Mouse (Mus musculus) liver, embryonic 14.5 days (tissue): ENCODE measurements around the gene Sept11.

Source experiments
- CTCF ChIP-seq: IDR thresholded peaks from 2 replicates; pipeline ENCODE4 v1.5.1; 2016; ENCODE audit warnings: antibody characterized with exemption, low read depth, control low read depth
- EP300 ChIP-seq: IDR thresholded peaks from 2 replicates; pipeline ENCODE4 v1.6.1; 2016; ENCODE audit warnings: antibody characterized with exemption, low read depth

- TF ChIP-seq CTCF (no peak), EP300 (no peak)
Measured at GRCm38 (mm10) chr5:93085015-93085598, 8.1 kb upstream of the Sept11 start.
